Mouse (Mus musculus) forebrain, embryonic 12.5 days (tissue): ENCODE data around the gene Gramd1c. TPM values are rescaled to one million over a fixed set of nuclear protein-coding genes. Genes with fewer than 3 reads are reported as not detected.
A peak's percentile ranks its signal among the peaks of the same experiment; 100 is the strongest.

Experiments used
- ATAC-seq: fragments of 200-750 bp; cut with Nextera tagmentation; 2 replicates; pipeline ENCODE4 v1.8.0; 2017; ENCODE audit warnings: moderate TSS enrichment; ENCODE audit not compliant: low FRiP score
- H3K27ac ChIP-seq: fragments of 300-500 bp; sonication (generic); 2 replicates; pipeline ENCODE4 v1.5.1; 2016; ENCODE audit warnings: mild to moderate bottlenecking
- H3K27me3 ChIP-seq: fragments of 300-500 bp; sonication (generic); 2 replicates; pipeline ENCODE4 v1.6.1; 2016; ENCODE audit warnings: mild to moderate bottlenecking
- H3K36me3 ChIP-seq: fragments of 300-500 bp; sonication (generic); replicated peaks from 2 replicates; pipeline ENCODE4 v1.6.1; 2016; ENCODE audit warnings: mild to moderate bottlenecking
- H3K4me1 ChIP-seq: fragments of 300-500 bp; sonication (generic); 2 replicates; pipeline ENCODE4 v1.6.1; 2016
- H3K4me2 ChIP-seq: fragments of 300-500 bp; sonication (generic); 2 replicates; pipeline ENCODE4 v1.6.1; 2016; ENCODE audit warnings: mild to moderate bottlenecking, moderate library complexity
- H3K4me3 ChIP-seq: fragments of 300-500 bp; sonication (generic); replicated peaks from 2 replicates; pipeline ENCODE4 v1.5.1; 2016; ENCODE audit warnings: mild to moderate bottlenecking
- H3K9ac ChIP-seq: fragments of 300-500 bp; sonication (generic); 2 replicates; pipeline ENCODE4 v1.6.1; 2016; ENCODE audit warnings: mild to moderate bottlenecking
- H3K9me3 ChIP-seq: fragments of 300-500 bp; sonication (generic); 2 replicates; pipeline ENCODE4 v1.6.1; 2016
- WGBS: fragments of 180-500 bp; shearing (Covaris S2); methylation state at CpG from one replicate; pipeline ENCODE4 v1.1.7; 2016; 5-methylcytosine and 5-hydroxymethylcytosine counted together
- polyA plus RNA-seq: library from polyadenylated mRNA; unstranded; fragments of >200 nt; fragmentation: Nextera tagmentation; extraction: Ambion mirVana; gene quantifications from 2 replicates; pipeline ENCODE4 v1.2.1, GENCODE M21; 2016

Gramd1c gene
- 3.8 and 3.9 TPM in 2 replicates for polyA plus RNA-seq

GRCm38 (mm10) chr16:44063025-44063894 is at the start of gene Gramd1c:
Gramd1c (minus strand) TSS chr16:44063345.
- H3K9ac ChIP-seq: peak within 1 kb of the TSS; percentile 65
- H3K4me1 ChIP-seq: no peaks in the 10 kb centered on the region
- no peaks in the 10 kb centered on the region for H3K36me3 ChIP-seq
- H3K4me3 ChIP-seq: peak within 1 kb of the TSS; percentile 57
- no peaks in the 10 kb centered on the region for H3K9me3 ChIP-seq
- ATAC-seq: peak; percentile 92
- no peaks in the 10 kb centered on the region for H3K27me3 ChIP-seq
- peak within 1 kb of the TSS; percentile 61 for H3K4me2 ChIP-seq
- H3K27ac ChIP-seq: peak within 1 kb of the TSS; percentile 69
- 7% methylated on average over 45 of the region's 45 CpGs for WGBS

- ATAC-seq: no peak
- Histone ChIP-seq H3K4me2 (no peak overlapping the region), H3K27ac (no peak overlapping the region), H3K27me3 (no peaks in the 10 kb centered on the region), H3K4me1 (no peaks in the 10 kb centered on the region), H3K9ac (no peak overlapping the region), H3K4me3 (no peak overlapping the region), H3K9me3 (no peaks in the 10 kb centered on the region), H3K36me3 (peaks cover 56% of the 10 kb centered on the region)
- 92% methylated on average over 4 of the region's 4 CpGs for WGBS
Measured at GRCm38 (mm10) chr16:44109002-44109401, 45.9 kb upstream of the Gramd1c start.

- H3K9me3 ChIP-seq: no peaks in the 10 kb centered on the region
- no peak overlapping the region for H3K9ac ChIP-seq
- 88% methylated on average over 2 of the region's 2 CpGs for WGBS
- H3K4me1 ChIP-seq: no peaks in the 10 kb centered on the region
- no peaks in the 10 kb centered on the region for H3K27me3 ChIP-seq
- H3K27ac ChIP-seq: no peak overlapping the region
- no peak overlapping the region for H3K4me2 ChIP-seq
- no peak for ATAC-seq
- H3K36me3 ChIP-seq: peaks cover 72% of the 10 kb centered on the region
- no peak overlapping the region for H3K4me3 ChIP-seq
Measured at GRCm38 (mm10) chr16:44105211-44105610, 42.1 kb upstream of the Gramd1c start.

DNA sequence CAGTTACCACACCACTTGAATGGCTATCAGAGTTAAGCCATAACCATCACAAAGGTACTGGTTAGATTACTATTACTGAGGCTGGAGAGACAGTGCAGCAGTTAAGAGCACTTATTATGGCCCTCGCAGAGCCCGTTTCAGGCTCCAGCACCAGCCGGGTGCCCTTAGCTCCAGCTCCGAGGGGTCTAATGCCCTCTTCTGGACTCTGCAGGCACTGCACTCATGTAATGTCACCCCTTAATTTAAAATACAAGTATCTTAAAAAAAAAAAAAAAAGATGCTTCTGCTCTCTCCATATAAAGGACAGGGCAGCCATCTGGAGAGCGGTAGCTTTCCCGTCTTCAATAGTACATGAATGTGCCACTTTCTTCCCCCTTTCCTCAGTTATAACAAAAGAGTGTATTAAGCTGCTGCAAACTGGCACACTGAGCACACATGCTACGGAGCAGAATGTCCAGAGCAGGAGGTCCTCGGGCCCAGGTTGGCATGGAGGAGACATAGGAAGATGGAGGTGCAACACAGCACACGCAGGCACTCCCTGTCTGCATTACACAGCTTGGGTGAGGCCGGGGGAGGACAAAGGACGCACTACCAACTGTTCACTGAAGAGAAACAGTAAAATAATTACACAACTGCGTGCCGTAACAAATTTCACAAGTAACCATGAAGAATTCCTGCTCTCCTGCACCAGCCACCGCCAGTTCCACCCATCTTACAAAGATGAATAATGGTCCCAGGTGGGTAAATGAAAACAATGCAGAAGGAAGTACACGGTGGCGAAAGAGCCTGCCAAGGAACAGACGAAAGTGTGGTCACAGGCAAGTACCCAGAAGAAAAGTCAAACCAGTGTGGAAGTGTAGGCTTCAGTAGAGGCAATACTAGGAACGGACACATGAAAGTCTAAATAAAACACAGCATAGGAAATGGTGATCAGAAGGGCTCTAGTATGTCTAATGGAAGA is 40.9 kb upstream of the Gramd1c start:
- Histone ChIP-seq H3K36me3 (peaks cover 68% of the 10 kb centered on the region), H3K4me3 (no peak overlapping the region), H3K27ac (no peak overlapping the region), H3K4me1 (no peaks in the 10 kb centered on the region), H3K9me3 (no peaks in the 10 kb centered on the region), H3K9ac (no peak overlapping the region), H3K27me3 (no peaks in the 10 kb centered on the region), H3K4me2 (no peak overlapping the region)
- no peak for ATAC-seq
- 90% methylated on average over 18 of the region's 18 CpGs for WGBS

DNA sequence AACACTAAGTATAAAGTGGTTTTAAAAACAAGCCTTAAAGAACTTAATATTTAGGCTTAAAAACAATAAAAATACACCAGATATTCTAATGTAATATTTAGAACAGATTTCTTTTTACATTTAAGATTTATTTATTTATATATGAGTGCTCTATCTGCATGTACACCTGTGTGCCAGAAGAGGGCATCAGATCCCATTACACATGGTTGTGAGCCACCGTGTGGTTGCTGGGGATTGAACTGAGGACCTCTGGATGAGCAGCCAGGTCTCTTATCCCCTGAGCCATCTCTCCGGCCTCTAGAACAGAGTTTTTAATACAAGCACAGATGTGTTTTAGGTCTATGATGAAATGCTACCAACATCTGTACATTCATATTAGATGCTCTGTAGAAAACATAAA is 39.8 kb upstream of the Gramd1c start:
- Histone ChIP-seq H3K9me3 (no peaks in the 10 kb centered on the region), H3K4me3 (no peak overlapping the region), H3K4me1 (no peaks in the 10 kb centered on the region), H3K4me2 (no peak overlapping the region), H3K27ac (no peak overlapping the region), H3K27me3 (no peaks in the 10 kb centered on the region), H3K36me3 (peaks cover 67% of the 10 kb centered on the region), H3K9ac (no peak overlapping the region)
- no peak for ATAC-seq
- 94% methylated on average over 2 of the region's 2 CpGs for WGBS

GRCm38 (mm10) chr16:44101181-44101710 is 38.1 kb upstream of the Gramd1c start:
- Histone ChIP-seq H3K27me3 (no peaks in the 10 kb centered on the region), H3K4me3 (no peak overlapping the region), H3K9ac (no peak overlapping the region), H3K9me3 (no peaks in the 10 kb centered on the region), H3K27ac (no peak overlapping the region), H3K4me2 (no peak overlapping the region), H3K36me3 (peaks cover 64% of the 10 kb centered on the region), H3K4me1 (no peaks in the 10 kb centered on the region)
- no peak for ATAC-seq
- 91% methylated on average over 12 of the region's 12 CpGs for WGBS

DNA sequence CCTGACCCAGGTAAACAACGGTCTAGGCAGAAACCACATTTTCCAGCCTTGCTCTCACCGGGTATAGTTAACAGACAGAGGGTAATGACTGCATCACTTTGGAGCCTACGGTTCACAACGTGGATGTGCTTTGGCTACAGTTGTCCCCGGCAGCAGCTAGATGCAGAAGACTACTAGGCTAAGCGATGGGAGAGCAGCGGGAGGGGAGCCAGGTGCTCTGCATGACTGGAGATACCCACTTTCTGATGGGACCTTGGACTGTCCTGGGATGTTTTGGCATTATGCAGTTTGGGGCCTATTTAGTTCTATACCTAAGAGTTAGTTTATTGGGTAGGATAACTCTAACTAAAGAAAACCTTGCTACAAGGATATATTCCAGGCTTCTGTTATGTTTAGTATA is 36.2 kb upstream of the Gramd1c start:
- Histone ChIP-seq H3K4me1 (no peaks in the 10 kb centered on the region), H3K36me3 (peaks cover 75% of the 10 kb centered on the region), H3K9me3 (no peaks in the 10 kb centered on the region), H3K4me2 (no peak overlapping the region), H3K27me3 (no peaks in the 10 kb centered on the region), H3K4me3 (no peak overlapping the region), H3K9ac (no peak overlapping the region), H3K27ac (no peak overlapping the region)
- 92% methylated on average over 7 of the region's 7 CpGs for WGBS
- ATAC-seq: no peak

DNA sequence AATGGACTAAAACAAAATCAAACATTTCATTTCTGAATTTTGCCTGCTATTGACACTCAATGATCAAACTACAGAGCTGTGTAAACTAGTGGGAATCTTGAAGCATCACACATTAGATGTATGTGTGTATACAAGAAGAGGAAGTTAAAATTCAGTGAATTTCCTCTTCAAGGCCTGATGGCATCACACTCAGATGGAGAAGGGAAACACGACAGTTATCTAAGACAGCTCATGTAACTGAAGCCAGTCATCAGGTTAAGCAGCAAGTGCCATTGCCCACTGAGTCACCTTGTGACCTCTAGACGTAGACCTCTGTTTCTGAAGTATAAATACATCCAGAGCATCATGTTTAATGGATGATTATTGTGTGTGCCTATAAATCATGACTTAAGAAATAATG is 24.5 kb upstream of the Gramd1c start:
- Histone ChIP-seq H3K9me3 (no peaks in the 10 kb centered on the region), H3K4me1 (no peaks in the 10 kb centered on the region), H3K27me3 (no peaks in the 10 kb centered on the region), H3K9ac (no peak overlapping the region), H3K36me3 (peaks cover 71% of the 10 kb centered on the region), H3K27ac (no peak overlapping the region), H3K4me2 (no peak overlapping the region), H3K4me3 (no peak overlapping the region)
- no peak for ATAC-seq
- WGBS: 84% methylated on average over 2 of the region's 2 CpGs

DNA sequence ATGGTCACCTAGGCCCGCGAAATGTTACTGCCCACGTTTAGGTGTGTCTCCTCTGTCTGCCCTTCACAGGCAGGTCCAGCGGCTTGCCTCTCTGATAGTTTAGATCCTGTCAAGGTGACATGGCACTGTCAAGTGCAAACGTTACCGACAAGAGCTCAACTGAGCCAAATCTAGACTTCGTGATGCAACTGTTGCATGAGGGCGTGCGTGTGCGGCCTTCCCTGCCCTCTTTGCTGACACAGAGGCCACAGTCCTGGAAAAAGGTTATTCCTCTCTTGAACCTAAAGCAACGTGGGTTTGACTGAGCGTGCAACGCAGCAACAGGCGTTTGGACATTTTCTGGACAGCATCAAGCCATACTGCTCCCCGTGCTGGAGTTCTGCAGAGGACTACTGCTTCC is 1.8 kb downstream of the Gramd1c start:
- 93% methylated on average over 15 of the region's 15 CpGs for WGBS
- no peak overlapping the region for H3K9ac ChIP-seq
- no peaks in the 10 kb centered on the region for H3K27me3 ChIP-seq
- no peak overlapping the region for H3K4me2 ChIP-seq
- H3K36me3 ChIP-seq: no peaks in the 10 kb centered on the region
- no peak overlapping the region for H3K4me3 ChIP-seq
- no peak for ATAC-seq
- no peaks in the 10 kb centered on the region for H3K4me1 ChIP-seq
- H3K9me3 ChIP-seq: no peaks in the 10 kb centered on the region
- H3K27ac ChIP-seq: no peak overlapping the region

DNA sequence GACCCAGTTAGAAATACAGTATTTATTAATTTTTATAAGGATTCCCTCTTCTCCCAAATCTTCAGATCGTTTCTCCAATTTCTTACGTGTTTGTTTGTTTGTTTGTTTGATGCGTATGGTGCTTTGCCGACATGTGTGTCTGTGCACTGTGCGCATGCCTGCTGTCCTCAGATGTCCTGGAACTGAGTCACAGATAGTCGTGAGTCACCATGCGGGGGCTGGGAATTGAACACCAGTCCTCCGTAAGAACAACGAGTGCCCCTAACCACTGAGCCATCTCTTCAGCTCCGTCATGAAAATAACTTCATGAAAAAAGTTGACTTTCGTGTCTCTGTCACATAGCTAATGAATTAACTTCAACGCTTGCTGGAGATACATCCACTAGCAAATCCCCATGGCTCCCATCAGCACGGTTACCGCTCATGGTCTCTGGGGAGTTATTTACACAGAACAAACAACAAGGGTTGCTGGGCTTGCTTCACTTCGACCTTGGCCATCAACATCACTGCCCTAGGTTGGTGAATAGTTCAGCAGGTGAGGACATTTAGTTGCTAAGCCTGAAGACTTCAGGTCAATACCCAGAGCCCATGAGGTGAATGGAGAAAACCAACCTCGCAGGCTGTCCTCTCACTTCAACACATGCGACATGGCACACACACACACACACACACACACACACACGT is 2.4 kb downstream of the Gramd1c start:
- H3K4me2 ChIP-seq: no peak overlapping the region
- no peak overlapping the region for H3K9ac ChIP-seq
- H3K4me1 ChIP-seq: no peaks in the 10 kb centered on the region
- H3K4me3 ChIP-seq: no peak overlapping the region
- no peaks in the 10 kb centered on the region for H3K27me3 ChIP-seq
- no peak for ATAC-seq
- WGBS: 93% methylated on average over 18 of the region's 18 CpGs
- H3K36me3 ChIP-seq: no peaks in the 10 kb centered on the region
- no peaks in the 10 kb centered on the region for H3K9me3 ChIP-seq
- no peak overlapping the region for H3K27ac ChIP-seq

DNA sequence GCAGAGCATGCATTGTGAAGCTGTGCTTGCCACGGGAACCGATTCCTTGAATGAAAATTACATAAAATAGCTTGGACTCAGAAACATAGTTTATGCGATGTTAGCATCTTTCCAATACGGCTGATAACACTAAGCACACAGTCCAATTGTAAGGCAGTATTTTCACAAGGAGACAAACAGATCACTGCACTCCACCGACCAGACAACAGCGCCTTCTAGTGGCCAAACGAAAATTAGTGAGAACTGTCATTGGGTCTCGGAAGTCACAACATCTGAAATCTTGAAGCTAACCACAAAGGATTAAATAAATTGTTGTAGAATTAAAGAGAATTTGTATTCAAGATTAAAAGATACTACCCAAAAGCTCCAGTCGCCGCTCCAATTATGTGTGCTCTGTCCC is 4.4 kb downstream of the Gramd1c start:
- no peak overlapping the region for H3K27ac ChIP-seq
- no peaks in the 10 kb centered on the region for H3K27me3 ChIP-seq
- no peaks in the 10 kb centered on the region for H3K9me3 ChIP-seq
- H3K9ac ChIP-seq: no peak overlapping the region
- no peaks in the 10 kb centered on the region for H3K4me1 ChIP-seq
- H3K36me3 ChIP-seq: no peaks in the 10 kb centered on the region
- no peak overlapping the region for H3K4me2 ChIP-seq
- 30% methylated on average over 10 of the region's 10 CpGs for WGBS
- ATAC-seq: no peak
- no peak overlapping the region for H3K4me3 ChIP-seq

DNA sequence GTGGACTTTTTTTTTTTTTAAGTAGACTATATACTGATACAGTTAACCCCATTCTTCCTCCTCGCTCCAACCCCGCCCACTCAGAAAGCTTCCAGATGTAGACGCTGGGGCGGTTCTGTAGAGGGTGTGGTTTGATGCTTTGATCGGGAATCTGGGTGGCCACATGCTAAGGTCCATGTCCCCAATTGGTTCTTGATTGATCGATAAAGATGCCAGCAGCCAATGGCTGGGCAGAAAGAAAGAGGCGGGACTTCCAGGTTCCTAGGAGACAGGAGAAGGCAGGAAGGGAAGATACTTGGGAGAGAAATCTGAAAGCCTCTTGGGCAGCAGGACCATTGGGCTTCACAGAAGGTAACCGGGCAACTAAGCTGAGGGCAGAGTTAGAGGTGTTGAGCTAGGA is 7.4 kb downstream of the Gramd1c start:
- Histone ChIP-seq H3K9me3 (no peaks in the 10 kb centered on the region), H3K4me2 (no peak overlapping the region), H3K36me3 (no peaks in the 10 kb centered on the region), H3K27ac (no peak overlapping the region), H3K27me3 (no peaks in the 10 kb centered on the region), H3K4me1 (no peaks in the 10 kb centered on the region), H3K4me3 (no peak overlapping the region), H3K9ac (no peak overlapping the region)
- 57% methylated on average over 8 of the region's 8 CpGs for WGBS
- no peak for ATAC-seq
